Mouse (Mus musculus): ENCODE data around the gene Krt12.

DNA sequence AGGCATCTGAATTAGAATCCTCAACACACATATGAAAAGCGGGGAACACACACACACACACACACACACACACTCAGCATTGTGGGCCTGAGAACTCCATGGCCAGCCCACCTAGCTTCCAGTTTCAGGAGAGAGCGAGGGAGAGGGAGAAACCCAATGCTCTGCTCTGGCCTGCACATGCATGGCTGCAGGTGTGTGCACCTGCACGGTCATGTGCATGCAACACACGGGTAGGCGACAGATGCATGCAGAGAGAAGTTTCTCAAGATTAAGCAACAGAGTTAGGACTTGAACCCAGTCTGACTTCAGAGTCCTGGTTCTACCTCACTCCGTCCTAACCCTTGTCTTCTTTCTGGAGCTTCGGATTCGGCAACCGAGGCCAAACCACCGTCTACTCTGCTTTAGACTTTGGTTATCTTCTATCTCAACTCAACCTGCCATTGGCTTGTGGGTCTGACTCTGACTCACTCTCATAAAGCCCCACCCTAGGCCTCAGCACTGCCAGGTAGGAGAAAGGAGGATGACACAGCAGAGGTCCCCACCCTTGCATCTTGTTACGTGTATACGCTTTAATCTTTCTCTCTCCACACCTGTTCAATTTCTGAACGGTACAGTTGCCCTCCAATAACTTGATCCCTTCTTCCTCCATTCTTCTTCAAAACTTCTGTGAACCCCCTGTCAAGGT lies 7.5 kb downstream of the Krt12 start:
- no peak for TF ChIP-seq POLR2A (IDR thresholded peaks at IDR 0.05; ENCODE audit: insufficient read depth, low read length)
- TF ChIP-seq CTCF (IDR thresholded peaks at IDR 0.05; ENCODE audit: low read depth, low read length) = no peak
